Mouse (Mus musculus) CH12.LX (cell line): Measurements from ENCODE around the gene Mpzl2. TPM values are rescaled to one million over a fixed set of nuclear protein-coding genes. Genes with fewer than 3 reads are reported as not detected.

Source experiments
- DNase-seq: peaks from one replicate; pipeline ENCODE4 v3.0.0-alpha.2; 2013; ENCODE audit errors: extremely low read depth
- H3K27ac ChIP-seq: 2 replicates; pipeline ENCODE4 v1.5.1; 2012; ENCODE audit warnings: low read depth, mild to moderate bottlenecking, control low read depth, moderate library complexity; ENCODE audit not compliant: insufficient read depth
- H3K27me3 ChIP-seq: replicated peaks from 2 replicates; pipeline ENCODE3; 2012; ENCODE audit warnings: inconsistent platforms
- H3K36me3 ChIP-seq, 2 experiments: replicated peaks in 1 of 2; 2 replicates each; pipeline versions ENCODE3 to v1.6.1; 2012; ENCODE audit warnings: inconsistent platforms in 1 of 2, low read length in 1 of 2, mild to moderate bottlenecking in 1 of 2, mixed read lengths in 1 of 2, moderate library complexity in 1 of 2; ENCODE audit not compliant: control insufficient read depth in 1 of 2, insufficient read depth in 1 of 2
- H3K4me1 ChIP-seq, 2 experiments: 2 replicates each; pipeline ENCODE4 v1.6.1; 2012; ENCODE audit warnings: inconsistent platforms in 1 of 2, moderate library complexity in 1 of 2; ENCODE audit not compliant: insufficient read depth in 2 of 2, control insufficient read depth in 1 of 2
- H3K4me2 ChIP-seq: 2 replicates; pipeline ENCODE4 v1.6.1; 2012; ENCODE audit warnings: low read depth, mild to moderate bottlenecking, control low read depth; ENCODE audit not compliant: poor library complexity, insufficient read depth, severe bottlenecking
- H3K4me3 ChIP-seq, 3 experiments: fragments of 150-350 bp in 1 of 3; sonication (generic) in 1 of 3; replicated peaks in 1 of 3; 2 replicates each; pipeline versions ENCODE3 to v1.5.1; 2011 to 2012; ENCODE audit warnings: low read depth in 2 of 3, low read length in 2 of 3, mild to moderate bottlenecking in 2 of 3, moderate library complexity in 2 of 3, control low read depth in 1 of 3, improper control_type of control experiment in 1 of 3, inconsistent platforms in 1 of 3, mixed read lengths in 1 of 3; ENCODE audit not compliant: poor library complexity in 1 of 3
- H3K79me2 ChIP-seq: replicated peaks from 2 replicates; pipeline ENCODE4 v1.6.1; 2012; ENCODE audit warnings: mild to moderate bottlenecking, moderate library complexity; ENCODE audit not compliant: control insufficient read depth, poor library complexity, insufficient read depth, severe bottlenecking; ENCODE audit errors: extremely low read depth
- H3K9ac ChIP-seq: 2 replicates; pipeline ENCODE4 v1.6.1; 2012; ENCODE audit warnings: low read depth, mild to moderate bottlenecking, control low read depth, moderate library complexity; ENCODE audit not compliant: insufficient read depth
- H3K9me3 ChIP-seq: replicated peaks from 2 replicates; pipeline ENCODE3; 2012; ENCODE audit warnings: low read length, inconsistent platforms, mixed read lengths
- BHLHE40 ChIP-seq: IDR thresholded peaks from 2 replicates; pipeline ENCODE4 v1.6.1; 2011; ENCODE audit warnings: mild to moderate bottlenecking, low read depth, low read length, improper control_type of control experiment
- CHD1 ChIP-seq: IDR thresholded peaks from 2 replicates; pipeline ENCODE4 v1.6.1; 2012; ENCODE audit warnings: low read depth, low read length, improper control_type of control experiment, inconsistent platforms
- CHD2 ChIP-seq: IDR thresholded peaks from 2 replicates; pipeline ENCODE4 v1.6.1; 2011; ENCODE audit warnings: low read length, improper control_type of control experiment
- CTCF ChIP-seq, 2 experiments: IDR thresholded peaks in 1 of 2; conservative IDR thresholded peaks in 1 of 2; 2 replicates each; pipeline ENCODE4 v1.5.1; 2011 to 2012; ENCODE audit warnings: low read depth in 2 of 2, low read length in 2 of 2, improper control_type of control experiment in 1 of 2, inconsistent platforms in 1 of 2, mild to moderate bottlenecking in 1 of 2, moderate library complexity in 1 of 2
- ELF1 ChIP-seq: IDR thresholded peaks from 2 replicates; pipeline ENCODE4 v1.6.1; 2014; ENCODE audit warnings: low read depth, mild to moderate bottlenecking, inconsistent platforms, low read length, improper control_type of control experiment
- EP300 ChIP-seq: IDR thresholded peaks from 2 replicates; pipeline ENCODE4 v1.6.1; 2011; ENCODE audit warnings: low read length, improper control_type of control experiment
- GABPA ChIP-seq: IDR thresholded peaks from 2 replicates; pipeline ENCODE4 v1.6.1; 2012; ENCODE audit warnings: low read depth, low read length, improper control_type of control experiment, inconsistent platforms; ENCODE audit not compliant: insufficient replicate concordance
- IRF4 ChIP-seq: IDR thresholded peaks from 2 replicates; pipeline ENCODE4 v1.6.1; 2014; ENCODE audit warnings: low read depth, mild to moderate bottlenecking, inconsistent platforms, low read length, improper control_type of control experiment
- JUN ChIP-seq: IDR thresholded peaks from 2 replicates; pipeline ENCODE4 v1.6.1; 2011; ENCODE audit warnings: low read depth, mild to moderate bottlenecking, low read length, improper control_type of control experiment, moderate library complexity; ENCODE audit not compliant: insufficient read depth
- KAT2A ChIP-seq: IDR thresholded peaks from 2 replicates; pipeline ENCODE4 v1.6.1; 2012; ENCODE audit warnings: low read length, improper control_type of control experiment, inconsistent platforms; ENCODE audit not compliant: insufficient replicate concordance
- MAFK ChIP-seq: IDR thresholded peaks from 2 replicates; pipeline ENCODE4 v1.6.1; 2011; ENCODE audit warnings: low read length, improper control_type of control experiment; ENCODE audit not compliant: insufficient replicate concordance
- MAX ChIP-seq: IDR thresholded peaks from 2 replicates; pipeline ENCODE4 v1.6.1; 2011; ENCODE audit warnings: low read length, improper control_type of control experiment
- MAZ ChIP-seq: IDR thresholded peaks from 2 replicates; pipeline ENCODE4 v1.6.1; 2012; ENCODE audit warnings: low read depth, mild to moderate bottlenecking, inconsistent platforms, low read length, improper control_type of control experiment, moderate library complexity
- MXI1 ChIP-seq: IDR thresholded peaks from 2 replicates; pipeline ENCODE4 v1.6.1; 2011; ENCODE audit warnings: mild to moderate bottlenecking, low read depth, low read length, improper control_type of control experiment
- MYC ChIP-seq: IDR thresholded peaks from 2 replicates; pipeline ENCODE4 v1.6.1; 2011; ENCODE audit warnings: low read depth, mild to moderate bottlenecking, improper control_type of control experiment, low read length
- NELFE ChIP-seq: IDR thresholded peaks from 2 replicates; pipeline ENCODE4 v1.6.1; 2011; ENCODE audit warnings: low read depth, low read length, improper control_type of control experiment
- PAX5 ChIP-seq: IDR thresholded peaks from 2 replicates; pipeline ENCODE4 v1.6.1; 2012; ENCODE audit warnings: low read length, inconsistent platforms, mixed read lengths
- POLR2A ChIP-seq: IDR thresholded peaks from 2 replicates; pipeline ENCODE4 v1.6.1; 2011; ENCODE audit warnings: low read depth, mild to moderate bottlenecking, improper control_type of control experiment, low read length
- POLR2AphosphoS2 ChIP-seq: IDR thresholded peaks from 2 replicates; pipeline ENCODE4 v1.6.1; 2011; ENCODE audit warnings: low read depth, low read length, improper control_type of control experiment
- RAD21 ChIP-seq: IDR thresholded peaks from 2 replicates; pipeline ENCODE4 v1.6.1; 2011; ENCODE audit warnings: low read depth, mild to moderate bottlenecking, low read length, improper control_type of control experiment, moderate library complexity
- RCOR1 ChIP-seq: conservative IDR thresholded peaks from 2 replicates; pipeline ENCODE4 v1.6.1; 2012; ENCODE audit warnings: low read depth, mild to moderate bottlenecking, inconsistent platforms, low read length, improper control_type of control experiment
- SIN3A ChIP-seq: IDR thresholded peaks from 2 replicates; pipeline ENCODE4 v1.6.1; 2012; ENCODE audit warnings: low read length, improper control_type of control experiment, inconsistent platforms
- SMC3 ChIP-seq: IDR thresholded peaks from 2 replicates; pipeline ENCODE4 v1.6.1; 2011; ENCODE audit warnings: low read depth, low read length, improper control_type of control experiment
- UBTF ChIP-seq: IDR thresholded peaks from 2 replicates; pipeline ENCODE4 v1.6.1; 2012; ENCODE audit warnings: low read depth, mild to moderate bottlenecking, inconsistent platforms, low read length, improper control_type of control experiment, moderate library complexity
- USF1 ChIP-seq: IDR thresholded peaks from 2 replicates; pipeline ENCODE4 v1.6.1; 2014; ENCODE audit warnings: low read depth, mild to moderate bottlenecking, inconsistent platforms, low read length, improper control_type of control experiment
- USF2 ChIP-seq: conservative IDR thresholded peaks from 2 replicates; pipeline ENCODE4 v1.6.1; 2011; ENCODE audit warnings: low read depth, low read length, improper control_type of control experiment
- ZKSCAN1 ChIP-seq: IDR thresholded peaks from 2 replicates; pipeline ENCODE4 v1.6.1; 2012; ENCODE audit warnings: low read depth, inconsistent platforms, low read length, improper control_type of control experiment, borderline replicate concordance
- ZMIZ1 ChIP-seq: IDR thresholded peaks from 2 replicates; pipeline ENCODE4 v1.6.1; 2012; ENCODE audit warnings: low read depth, mild to moderate bottlenecking, inconsistent platforms, low read length, improper control_type of control experiment
- ZNF384 ChIP-seq: IDR thresholded peaks from 2 replicates; pipeline ENCODE4 v1.6.1; 2012; ENCODE audit warnings: low read depth, low read length, improper control_type of control experiment, inconsistent platforms
- dilution Hi-C: fragments of 300-500 bp; cut with MboI; formaldehyde crosslinking; loops from 2 replicates; pipeline ENCODE4 v1.14.3; 2020; ENCODE audit warnings: low sequenced_read_pairs; ENCODE audit not compliant: extremely low pct_unique_long_range_greater_than_20kb, extremely low pct_ligation_motif_present
- in situ Hi-C: fragments of 300-500 bp; cut with MboI; formaldehyde crosslinking; loops from 3 replicates; pipeline ENCODE4 v1.14.3; 2019; ENCODE audit warnings: low sequenced_read_pairs, low pct_ligation_motif_present, low pct_unique_long_range_greater_than_20kb, mixed read lengths
- polyA plus RNA-seq: library from polyadenylated mRNA; unstranded; fragments of >175 nt; gene quantifications from 2 replicates; pipeline ENCODE4 v1.2.1, GENCODE M21; 2012; ENCODE audit warnings: low read depth; ENCODE audit not compliant: insufficient read length
- total RNA-seq, 2 experiments: library from RNA; depleted of rRNA; stranded (reverse); fragments of 300-350 nt in 1 of 2; fragments of >200 nt in 1 of 2; gene quantifications; 2 replicates each; pipeline ENCODE4 v1.2.3; 2012 to 2014

Gene Mpzl2
- total and polyA plus RNA-seq, 3 experiments = 0.27 to 0.36 (median 0.30) TPM

- Histone ChIP-seq H3K9me3 (peaks cover 6% of the 10 kb centered on the region), H3K4me1 (peaks cover 15 to 25% of the 10 kb centered on the region in 2 experiments), H3K27me3 (no peaks in the 10 kb centered on the region), H3K27ac (no peak overlapping the region)
- in situ Hi-C loops = loop anchor here (25.0 kb wide), 1 partner anchor 377 kb away; the partner anchor contains the start of gene Fxyd2
- no peak for DNase-seq
- TF ChIP-seq ELF1 = no peak
- TF ChIP-seq MAFK = no peak
- TF ChIP-seq ZMIZ1 = no peak
- no peak for TF ChIP-seq ZNF384
- no peak for TF ChIP-seq BHLHE40
- no peak for TF ChIP-seq JUN
- no peak for TF ChIP-seq USF1
- no peak for TF ChIP-seq USF2
- no peak for TF ChIP-seq SMC3
- no peak for TF ChIP-seq EP300
- TF ChIP-seq POLR2A = no peak
- TF ChIP-seq CHD2 = no peak
- no peak for TF ChIP-seq SIN3A
- no peak for TF ChIP-seq MYC
- TF ChIP-seq ZKSCAN1 = no peak
- TF ChIP-seq POLR2AphosphoS2 = no peak
- no peak for TF ChIP-seq KAT2A
- no peak for TF ChIP-seq PAX5
- no peak for TF ChIP-seq MXI1
- TF ChIP-seq UBTF = no peak
- TF ChIP-seq, all 38 proteins: peak for 0
- H3K4me2 ChIP-seq = no peak overlapping the region
- no peak overlapping the region for H3K9ac ChIP-seq
- H3K4me3 ChIP-seq = no peak overlapping the region
- dilution Hi-C loops = no loop called here
- no peaks in the 10 kb centered on the region for H3K79me2 ChIP-seq
- no peaks in the 10 kb centered on the region for H3K36me3 ChIP-seq
Observed at GRCm38 (mm10) chr9:45010461-45010860, 29.1 kb upstream of the Mpzl2 start.

GRCm38 (mm10) chr9:45011291-45011690 is 28.3 kb upstream of the Mpzl2 start:
- Histone ChIP-seq H3K4me2 (no peak overlapping the region), H3K79me2 (no peaks in the 10 kb centered on the region), H3K4me3 (no peak overlapping the region), H3K27ac (no peak overlapping the region), H3K9ac (no peak overlapping the region), H3K4me1 (peaks cover 15 to 25% of the 10 kb centered on the region in 2 experiments), H3K27me3 (no peaks in the 10 kb centered on the region), H3K9me3 (peaks cover 6% of the 10 kb centered on the region), H3K36me3 (no peaks in the 10 kb centered on the region)
- in situ Hi-C loops = loop anchor here (25.0 kb wide), 1 partner anchor 376 kb away; the partner anchor contains the start of gene Fxyd2
- TF ChIP-seq UBTF (no peak), MYC (no peak), MAX (no peak), ZKSCAN1 (no peak), CTCF (conservative IDR thresholded peaks at IDR 0.05 in 1 of 2, IDR thresholded peaks at IDR 0.05 in 1 of 2; ENCODE audit: low read depth in 2 of 2, low read length in 2 of 2) (no peak), RCOR1 (no peak), SMC3 (no peak), IRF4 (no peak), RAD21 (no peak), USF2 (no peak), ELF1 (no peak), ZNF384 (no peak), NELFE (no peak), PAX5 (no peak), MAZ (no peak), GABPA (no peak), JUN (no peak), CHD1 (no peak)
- no peak for DNase-seq
- dilution Hi-C loops = no loop called here
